Mouse (Mus musculus) adrenal gland, postnatal 4 days (tissue): ENCODE measurements around the gene Jmjd6. TPM values are rescaled to one million over a fixed set of nuclear protein-coding genes. Genes with fewer than 3 reads are reported as not detected.

Experiments used
- DNase-seq, 2 experiments: peaks; one replicate each; pipeline ENCODE4 v3.0.0; 2021 to 2022; ENCODE audit warnings: low spot score in 2 of 2, mixed read lengths in 2 of 2
- total RNA-seq, 2 experiments: library from RNA; stranded (reverse); gene quantifications; 2 replicates each; pipeline ENCODE4 v1.2.3; 2021

The Jmjd6 gene
- total RNA-seq, 2 experiments from 2014 or later, result 38.6 to 39.2 TPM

DNA sequence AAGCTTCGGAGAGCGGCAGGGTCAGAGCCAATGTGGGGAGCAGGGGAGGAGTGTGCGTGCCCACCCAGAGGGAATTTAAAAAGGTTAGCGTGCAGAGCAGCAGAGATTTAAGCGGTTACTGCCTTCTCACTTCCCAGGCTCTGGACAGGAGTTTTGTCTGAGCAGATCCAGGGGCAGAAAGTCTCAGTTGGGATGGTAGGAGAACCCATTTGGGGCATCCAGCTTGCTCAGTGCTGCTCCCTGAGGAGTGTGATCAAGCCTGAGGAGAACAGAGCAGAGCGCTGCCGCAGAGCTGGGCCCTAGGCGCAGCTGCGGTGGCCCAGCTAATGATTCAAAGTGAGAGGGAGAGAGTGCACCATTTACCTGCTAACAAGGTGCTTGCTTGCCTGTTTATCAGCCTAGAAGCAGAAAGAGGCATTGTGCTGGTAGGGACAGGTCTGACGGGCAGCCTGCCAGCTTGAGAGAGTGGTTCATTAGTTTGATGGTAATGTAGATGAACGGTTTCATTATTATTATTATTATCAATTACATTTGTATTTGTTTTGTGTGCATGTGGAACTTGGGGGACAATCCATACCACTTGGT lies 34.3 kb downstream of the Jmjd6 start:
- no peak for DNase-seq

DNA sequence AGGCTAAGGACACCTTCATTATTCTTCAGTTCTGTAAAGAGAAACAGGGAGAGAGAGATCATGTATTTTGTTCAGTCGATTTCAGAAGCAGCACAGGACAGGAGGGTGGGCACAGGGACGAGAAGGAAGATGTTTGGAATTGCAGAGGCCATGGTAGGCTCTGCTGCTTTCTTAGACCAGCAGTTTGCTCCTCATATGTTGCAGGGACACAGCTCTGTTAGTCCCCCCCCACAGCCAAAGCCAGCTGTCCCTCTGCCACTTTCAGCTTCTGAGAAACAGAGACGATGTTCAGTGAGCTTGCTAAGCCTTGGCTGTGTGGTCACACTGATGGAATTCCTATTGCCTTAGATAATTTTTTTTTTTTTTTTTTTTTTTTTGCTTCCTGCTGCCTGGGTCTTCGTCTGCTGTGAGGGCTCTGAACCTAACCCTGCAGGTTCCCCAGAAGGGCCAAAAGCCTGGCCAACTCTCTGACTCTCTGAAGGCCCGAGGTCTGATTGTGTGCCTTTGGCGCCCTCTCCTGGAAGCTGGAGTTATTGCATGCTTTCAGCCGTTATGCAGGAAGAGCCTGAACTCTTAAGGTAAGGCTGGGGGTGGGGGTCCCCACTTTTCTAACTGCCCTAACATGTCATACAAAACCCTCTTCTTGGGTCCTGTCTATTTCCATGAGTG lies 35.2 kb downstream of the Jmjd6 start:
- DNase-seq, result peak; percentile 64 to 81

GRCm38 (mm10) chr11:116807526-116807925 lies 35.7 kb downstream of the Jmjd6 start:
- no peak for DNase-seq

GRCm38 (mm10) chr11:116807116-116807515 lies 36.1 kb downstream of the Jmjd6 start:
- no peak for DNase-seq

GRCm38 (mm10) chr11:116806136-116807071 lies 36.8 kb downstream of the Jmjd6 start:
- DNase-seq, result no peak

GRCm38 (mm10) chr11:116802709-116803108 lies 40.5 kb downstream of the Jmjd6 start:
- no peak for DNase-seq

- DNase-seq, result no peak
These were observed 42.1 kb downstream of the Jmjd6 start for GRCm38 (mm10) chr11:116801106-116801505.

- no peak for DNase-seq
These were observed 43.9 kb downstream of the Jmjd6 start for GRCm38 (mm10) chr11:116799364-116799763.

Other genes with a start within 250 kb of the Jmjd6 start
- gene Rhbdf2, start 216.4 kb downstream of the Jmjd6 start, total RNA-seq, result 10 to 100 TPM; 18.0 TPM
- gene Prcd, start 189.9 kb downstream of the Jmjd6 start, total RNA-seq, result 1 to 10 TPM; 5.2 to 5.5 TPM
- gene Cygb, start 189.1 kb downstream of the Jmjd6 start, total RNA-seq, result 10 to 100 TPM; 39.7 to 43.6 TPM
- under 1 TPM; 0.17 to 0.37 TPM for gene St6galnac1, start 67.9 kb downstream of the Jmjd6 start, total RNA-seq
- gene Mxra7, start 15.4 kb downstream of the Jmjd6 start, total RNA-seq, result 10 to 100 TPM; 53.5 to 64.9 TPM
- 10 to 100 TPM; 34.1 to 34.2 TPM for gene Mettl23, start 171 bp downstream of the Jmjd6 start, total RNA-seq
- 10 to 100 TPM; 40.9 to 43.9 TPM for gene Mfsd11, start 9.0 kb upstream of the Jmjd6 start, total RNA-seq
- gene Srsf2, start 9.6 kb upstream of the Jmjd6 start, total RNA-seq, result 100 to 1,000 TPM; 336 to 337 TPM
- gene Mgat5b, start 75.4 kb upstream of the Jmjd6 start, total RNA-seq, result 1 to 10 TPM; 4.1 to 4.5 TPM